Mouse (Mus musculus) myocyte (in vitro differentiated cells): Measurements from ENCODE around the gene Zfp384.

Source experiments
- E2F4 ChIP-seq: IDR thresholded peaks from one replicate; pipeline ENCODE4 v1.6.1; 2011; ENCODE audit warnings: mild to moderate bottlenecking, control low read depth, moderate library complexity; ENCODE audit not compliant: insufficient read depth
- MAX ChIP-seq: IDR thresholded peaks from one replicate; pipeline ENCODE4 v1.6.1; 2011; ENCODE audit warnings: low read depth, mild to moderate bottlenecking, control low read depth
- MYOD1 ChIP-seq, 3 experiments: IDR thresholded peaks; one replicate each; pipeline ENCODE4 v1.6.1; 2011; ENCODE audit warnings: control low read depth in 2 of 3, low read depth in 2 of 3, mild to moderate bottlenecking in 2 of 3, moderate library complexity in 1 of 3; ENCODE audit not compliant: insufficient read length in 2 of 3, control insufficient read depth in 1 of 3
- POLR2A ChIP-seq: IDR thresholded peaks from one replicate; pipeline ENCODE4 v1.6.1; 2011; ENCODE audit warnings: low read depth, mild to moderate bottlenecking, control low read depth, moderate library complexity; ENCODE audit not compliant: insufficient read length
- POLR2AphosphoS2 ChIP-seq: IDR thresholded peaks from one replicate; pipeline ENCODE4 v1.6.1; 2011; ENCODE audit warnings: low read depth, control low read depth; ENCODE audit not compliant: insufficient read length
- SRF ChIP-seq: IDR thresholded peaks from one replicate; pipeline ENCODE4 v1.6.1; 2011; ENCODE audit warnings: low read depth; ENCODE audit not compliant: control insufficient read depth, insufficient read length
- TCF12 ChIP-seq: IDR thresholded peaks from one replicate; pipeline ENCODE4 v1.6.1; 2011; ENCODE audit warnings: mild to moderate bottlenecking, control low read depth; ENCODE audit not compliant: poor library complexity, insufficient read depth, severe bottlenecking
- USF1 ChIP-seq: IDR thresholded peaks from one replicate; pipeline ENCODE4 v1.6.1; 2011; ENCODE audit warnings: low read depth, mild to moderate bottlenecking, control low read depth, moderate library complexity

DNA sequence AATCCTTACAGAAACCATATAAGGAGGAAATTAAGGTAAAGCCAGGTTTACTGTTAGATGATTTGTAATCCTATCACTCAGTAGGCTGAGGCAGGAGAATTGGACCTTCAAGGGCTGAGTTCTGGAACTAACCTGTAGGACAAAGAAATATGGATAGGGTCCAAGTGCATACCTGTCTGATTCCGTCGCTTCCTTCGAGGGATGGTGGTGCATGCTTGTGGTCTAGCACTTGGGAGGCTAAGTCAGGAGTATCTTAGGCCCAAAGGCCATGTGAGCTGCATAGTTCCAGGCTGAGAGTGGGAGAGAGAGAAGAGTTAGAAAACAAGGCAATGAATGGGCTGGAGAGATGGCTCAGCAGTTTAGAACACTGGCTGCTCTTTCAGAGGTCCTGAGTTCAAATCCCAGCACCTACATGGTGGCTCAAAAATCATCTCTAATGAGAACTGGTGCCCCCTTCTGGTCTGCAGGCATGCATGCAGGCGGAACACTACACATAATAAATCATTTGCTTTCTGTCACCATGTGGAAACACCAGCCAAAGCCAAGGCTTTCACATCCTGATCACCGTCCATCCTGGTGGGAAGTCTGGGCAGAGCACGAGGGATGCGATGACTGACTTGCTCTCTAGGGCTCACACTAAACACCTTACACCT, 42.4 kb upstream of the Zfp384 start:
- no peak for TF ChIP-seq E2F4
- no peak for TF ChIP-seq TCF12
- peak; percentile 8 for TF ChIP-seq POLR2A
- no peak for TF ChIP-seq MYOD1 (IDR thresholded peaks at IDR 0.05; ENCODE audit: control insufficient read depth in 1 of 3, insufficient read length in 2 of 3, low read depth in 2 of 3)
- no peak for TF ChIP-seq USF1
- peak; percentile 48 for TF ChIP-seq POLR2AphosphoS2
- no peak for TF ChIP-seq SRF
- TF ChIP-seq MAX, result no peak
